Mouse (Mus musculus) layer of hippocampus, adult 8-10 months (tissue): Measurements from ENCODE around the gene Cyp2t4. TPM values are rescaled to one million over a fixed set of nuclear protein-coding genes. Genes with fewer than 3 reads are reported as not detected.

ENCODE experiments used
- DNase-seq, 2 experiments: peaks; one replicate each; pipeline ENCODE4 v3.0.0; 2022; ENCODE audit warnings: low spot score in 2 of 2
- total RNA-seq, 4 experiments: library from RNA; stranded (reverse); gene quantifications; 2 replicates each; pipeline ENCODE4 v1.2.4; 2022

Gene Cyp2t4
- total RNA-seq, 4 experiments from 2014 or later = not detected

DNA sequence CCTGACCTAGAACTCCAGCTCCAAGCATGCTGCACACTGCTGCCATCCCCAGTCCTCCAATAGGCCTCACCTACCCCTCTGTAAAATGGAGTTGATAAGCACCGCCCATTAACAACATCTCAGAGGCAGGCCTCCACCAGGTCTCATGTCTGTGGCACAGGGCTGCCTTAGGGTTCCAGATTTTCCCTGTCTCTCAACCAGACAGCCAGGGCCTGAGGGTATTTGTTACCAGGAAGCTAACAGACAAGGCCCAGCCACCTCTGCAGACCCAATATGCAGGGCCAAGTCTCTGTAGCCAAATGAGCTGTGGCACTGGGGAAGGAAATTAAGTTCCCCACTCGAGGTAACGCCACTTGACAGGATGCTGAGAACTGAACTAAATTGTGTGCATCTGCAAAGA, 7.4 kb downstream of the Cyp2t4 start:
- no peak for DNase-seq

DNA sequence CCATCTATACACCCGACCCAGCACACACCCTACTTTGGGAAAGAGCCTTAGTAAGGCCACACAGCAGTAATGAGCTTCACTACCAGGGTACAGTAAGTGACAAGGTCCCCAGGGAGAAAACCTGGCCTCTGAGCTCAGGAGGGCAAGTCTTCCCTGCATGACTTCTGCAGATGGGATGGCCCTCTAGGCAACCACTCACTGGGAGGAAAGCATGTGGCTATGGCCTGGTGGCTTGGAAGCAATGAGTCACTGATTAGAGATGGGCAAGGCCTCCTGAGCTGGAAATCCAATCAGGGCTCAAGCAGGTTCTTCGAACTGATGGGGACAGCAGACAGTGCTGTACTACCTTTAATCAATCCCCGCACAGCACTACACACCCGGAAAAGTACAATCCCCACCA, 8.2 kb downstream of the Cyp2t4 start:
- DNase-seq = no peak

DNA sequence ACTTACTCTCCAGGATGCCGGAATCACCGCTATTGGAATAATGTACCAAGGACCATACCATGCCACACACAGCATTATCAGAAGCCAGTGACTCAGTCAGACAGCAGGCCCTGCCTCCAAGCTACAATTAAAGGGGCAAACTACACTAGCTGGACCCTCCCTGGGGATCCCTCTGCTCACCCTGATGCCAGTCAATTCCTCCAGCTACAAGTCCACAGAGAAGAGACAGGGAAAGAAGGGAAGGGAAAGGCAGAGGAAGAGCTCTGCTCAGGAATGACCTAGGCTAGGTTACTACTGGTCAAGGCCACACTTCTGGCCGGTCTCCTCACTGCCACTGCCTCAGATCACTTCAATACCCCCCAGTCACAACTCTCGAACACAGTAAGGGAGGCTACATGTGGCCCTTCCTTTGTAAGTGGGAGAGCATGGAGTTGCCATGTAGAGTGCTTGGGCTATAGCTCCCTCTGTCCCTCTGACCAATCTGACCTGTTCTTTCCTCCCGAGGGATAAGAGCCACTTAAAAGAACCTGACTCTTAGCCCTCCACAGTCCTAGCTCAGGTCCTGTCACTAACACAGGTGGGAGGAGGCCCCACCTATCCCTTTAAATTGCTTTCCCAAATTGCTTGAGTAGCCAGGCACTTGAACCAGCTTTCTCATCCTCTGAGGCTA, 9.4 kb downstream of the Cyp2t4 start:
- DNase-seq = no peak

DNA sequence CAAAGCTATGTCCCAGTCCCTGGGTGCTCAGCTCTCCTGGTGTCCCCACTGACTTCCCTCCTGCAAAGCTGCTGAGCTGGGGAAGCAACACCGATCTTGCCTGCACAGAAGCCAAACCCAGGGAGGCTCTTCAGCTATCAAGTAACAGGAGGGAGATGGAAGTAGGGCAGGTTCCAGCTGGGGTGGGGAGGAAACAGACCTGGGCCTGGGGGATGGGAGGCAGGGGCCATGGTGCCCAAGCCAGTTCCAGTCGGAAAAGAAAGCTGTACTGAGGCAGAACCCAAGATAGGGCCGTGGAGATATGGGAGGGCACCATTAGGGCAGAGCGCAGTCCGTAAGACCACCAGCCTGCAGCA, 9.9 kb downstream of the Cyp2t4 start:
- no peak for DNase-seq

DNA sequence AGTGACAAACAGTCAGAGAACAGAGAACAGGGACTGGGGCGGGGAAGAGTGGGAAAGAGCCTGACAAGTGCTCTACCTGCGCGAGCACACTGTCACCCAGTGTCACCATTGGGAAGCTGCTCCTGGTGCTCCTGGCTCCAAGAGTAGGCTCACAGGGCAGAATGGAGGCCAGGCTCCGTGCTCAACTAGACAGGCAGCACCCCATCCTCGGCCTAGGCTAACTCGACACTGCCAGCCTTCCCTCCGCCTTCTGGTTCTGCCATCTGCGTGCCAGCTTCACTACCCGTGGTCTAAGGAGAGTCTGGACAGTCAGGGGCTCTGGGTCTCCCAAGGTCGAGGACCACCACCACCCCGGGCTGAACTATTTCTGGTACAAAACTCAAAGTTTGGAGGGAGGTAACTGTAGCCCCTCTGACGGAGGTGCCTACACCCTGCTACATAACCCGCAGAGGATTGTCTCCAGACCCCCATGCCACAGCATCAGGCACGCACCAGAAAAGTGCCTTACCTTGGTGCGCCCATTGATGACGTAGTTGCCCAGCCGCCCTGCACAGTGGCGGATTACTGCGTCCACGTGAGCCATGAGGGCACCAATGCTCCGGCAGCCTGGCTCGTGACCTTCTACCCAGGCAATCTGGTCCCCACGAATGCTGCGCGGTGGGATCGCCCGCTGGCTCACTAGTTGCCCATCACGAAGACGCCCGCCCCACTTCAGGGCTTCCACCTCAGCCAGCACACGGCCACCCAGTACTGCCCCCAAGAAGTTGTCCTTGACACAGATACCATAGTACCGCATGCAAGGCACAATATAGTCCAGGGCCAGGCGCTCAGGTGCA, 10.8 kb downstream of the Cyp2t4 start:
- no peak for DNase-seq

DNA sequence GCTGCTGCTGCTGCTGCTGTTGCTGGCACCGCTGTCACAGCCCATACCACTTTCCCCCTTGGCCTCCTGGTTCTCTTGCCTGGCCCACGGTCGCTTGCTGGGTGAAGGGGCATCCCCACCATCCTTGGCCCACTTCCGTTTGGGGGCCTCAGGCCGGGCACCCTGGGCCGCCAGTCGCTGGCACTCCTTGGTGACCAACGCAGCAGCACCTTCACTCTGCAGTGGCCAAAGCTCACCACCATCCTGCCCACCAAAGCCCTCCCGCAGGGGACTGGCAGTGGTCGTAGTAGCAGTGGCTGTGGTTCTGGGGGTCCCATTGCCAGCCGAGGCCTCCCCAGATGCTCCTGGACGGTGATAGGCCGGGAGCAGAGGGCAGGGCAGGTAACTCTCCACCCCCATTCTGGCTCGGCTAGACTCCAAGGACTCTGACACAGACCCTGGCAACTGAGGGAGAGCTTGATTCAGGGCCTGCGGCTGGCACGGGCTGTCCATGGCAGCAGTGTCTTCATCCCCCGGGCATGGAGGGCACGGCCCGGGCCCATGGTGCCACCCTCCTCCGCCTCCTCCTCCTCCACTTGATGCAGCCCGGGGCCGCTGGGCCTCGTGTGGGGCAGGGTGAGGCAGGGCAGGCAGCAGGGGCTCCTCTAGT, 11.6 kb downstream of the Cyp2t4 start:
- no peak for DNase-seq

DNA sequence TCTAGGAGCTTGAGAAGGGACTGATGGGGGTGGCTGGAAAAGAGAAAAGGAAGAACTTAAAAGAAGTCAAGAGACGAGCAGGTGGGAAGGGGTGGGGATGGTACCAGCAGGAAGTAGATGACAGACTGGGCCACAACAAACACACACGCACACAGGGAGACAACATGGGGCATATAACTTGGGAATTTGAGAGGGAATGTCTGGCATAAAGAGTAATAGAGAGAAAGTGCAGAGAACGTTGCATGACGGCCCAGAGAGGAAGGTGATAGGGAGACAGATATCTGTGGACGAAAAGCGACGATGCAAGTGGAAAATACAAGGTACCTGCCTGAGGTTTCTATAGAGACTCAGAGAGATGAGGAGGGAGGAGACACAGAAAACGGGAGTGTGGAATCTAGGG, 12.2 kb downstream of the Cyp2t4 start:
- no peak for DNase-seq

DNA sequence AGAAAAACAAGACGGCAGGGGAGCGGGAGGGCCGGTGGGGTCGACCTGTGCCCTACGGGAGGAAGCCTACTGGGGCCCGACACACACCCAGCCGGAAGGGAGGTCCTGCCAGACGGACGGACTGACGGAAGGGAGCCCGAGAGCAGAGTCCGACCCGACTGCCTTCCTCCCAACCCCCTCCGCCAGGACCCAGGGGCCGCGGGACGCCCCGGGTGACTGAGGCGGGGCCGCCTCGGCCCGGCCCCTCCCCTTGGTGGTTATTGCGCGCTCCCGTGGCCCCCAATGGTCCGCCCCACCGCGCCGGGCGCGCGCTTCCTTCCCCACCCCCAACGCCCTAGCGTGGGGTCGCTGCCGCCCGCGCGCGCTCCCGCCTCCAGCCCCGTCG, 12.7 kb downstream of the Cyp2t4 start:
- DNase-seq = peak in 1 of 2 experiments; percentile 65

DNA sequence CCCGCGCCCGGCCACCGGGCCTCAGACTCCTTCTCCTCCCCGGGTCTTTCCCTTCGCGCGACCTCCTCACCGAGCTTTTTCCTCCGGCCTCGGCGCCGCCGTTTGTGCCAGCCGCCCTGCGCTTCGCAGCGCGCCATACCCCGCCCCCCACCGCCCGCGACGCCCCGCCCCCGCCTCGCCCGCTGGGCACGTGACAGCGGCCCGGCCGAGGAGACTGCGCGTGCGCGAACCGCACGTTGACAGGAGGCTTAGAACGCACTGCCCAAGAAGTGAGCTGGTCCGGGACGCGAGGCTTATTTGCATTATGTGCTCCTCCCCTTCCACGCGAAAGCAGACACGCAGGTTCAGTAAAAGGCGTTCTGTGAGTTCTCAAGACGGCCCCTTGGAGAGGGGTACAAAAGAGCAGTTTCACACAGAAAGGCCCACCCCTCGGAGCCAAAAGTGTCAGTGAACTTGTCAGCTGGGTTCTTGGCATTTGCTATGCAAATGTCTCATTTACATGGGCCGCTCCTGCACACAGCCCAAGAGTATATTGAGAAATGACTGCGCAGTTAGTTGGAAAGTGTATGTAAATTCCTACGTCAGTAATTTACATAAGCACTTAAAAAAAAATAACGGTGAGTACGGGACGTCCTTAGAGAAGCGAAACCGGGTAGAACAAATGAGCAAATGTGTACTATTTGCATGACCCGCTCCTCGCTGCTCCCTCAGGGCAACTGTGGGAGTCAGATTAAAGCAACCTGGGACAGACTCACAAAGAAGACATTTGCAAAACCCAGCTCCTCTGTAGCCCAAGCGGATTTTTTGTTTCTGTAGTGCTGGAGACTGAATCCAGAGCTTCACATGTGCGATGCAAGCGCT, 13.3 kb downstream of the Cyp2t4 start, which contains the start of gene Egln2:
Gene Egln2 (minus strand): TSS at position 189 of the 861 bp plus-strand sequence.
- peak; percentile 94 to 96 for DNase-seq

DNA sequence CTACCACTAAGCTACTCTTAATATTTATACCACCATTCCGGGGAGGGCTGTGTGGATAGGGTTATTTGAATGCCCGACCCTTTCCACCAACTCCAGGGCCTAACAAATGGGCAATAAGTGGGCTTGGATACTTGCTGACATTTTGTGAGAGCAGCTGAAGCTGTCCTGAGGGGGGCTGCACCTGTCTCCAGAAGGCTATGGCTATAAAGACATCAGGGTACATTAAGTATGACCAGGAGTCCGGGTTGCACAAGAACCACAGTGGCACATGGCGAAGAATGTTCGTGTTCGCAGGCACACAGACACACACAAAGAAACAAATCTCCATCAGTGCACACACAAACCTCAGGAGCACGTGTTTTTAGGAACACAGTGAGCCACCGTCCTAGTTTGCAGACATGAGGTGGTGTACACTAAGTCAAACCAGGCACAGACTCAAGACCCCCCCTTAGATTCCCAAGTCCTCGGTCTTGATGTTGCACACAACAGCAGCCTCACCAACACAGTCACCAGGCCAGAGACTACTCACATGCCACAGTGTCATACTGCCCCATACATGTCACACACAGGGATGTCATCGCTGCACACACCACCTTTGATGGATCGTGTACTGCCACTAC, 14.1 kb downstream of the Cyp2t4 start:
- DNase-seq = no peak

DNA sequence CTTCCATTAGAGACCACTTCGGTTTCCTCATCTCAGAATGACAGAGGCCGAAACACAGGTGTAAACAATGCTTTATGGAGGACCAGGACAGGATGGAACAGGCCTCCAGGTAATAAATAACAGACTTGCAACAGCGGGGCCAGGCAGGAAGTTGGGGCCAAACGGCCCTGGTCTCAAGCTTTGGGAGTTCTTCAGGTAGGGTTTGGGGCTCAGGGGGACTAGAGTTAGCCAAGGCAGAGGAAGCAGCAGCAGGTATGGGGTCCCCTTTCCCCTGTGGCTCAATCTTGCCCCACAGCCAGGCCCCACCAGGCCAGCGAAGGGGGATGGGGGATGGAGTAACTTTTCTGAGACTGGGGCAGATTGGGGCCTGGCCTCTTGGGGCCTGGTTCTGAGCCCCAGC, 14.9 kb downstream of the Cyp2t4 start:
- DNase-seq = no peak

DNA sequence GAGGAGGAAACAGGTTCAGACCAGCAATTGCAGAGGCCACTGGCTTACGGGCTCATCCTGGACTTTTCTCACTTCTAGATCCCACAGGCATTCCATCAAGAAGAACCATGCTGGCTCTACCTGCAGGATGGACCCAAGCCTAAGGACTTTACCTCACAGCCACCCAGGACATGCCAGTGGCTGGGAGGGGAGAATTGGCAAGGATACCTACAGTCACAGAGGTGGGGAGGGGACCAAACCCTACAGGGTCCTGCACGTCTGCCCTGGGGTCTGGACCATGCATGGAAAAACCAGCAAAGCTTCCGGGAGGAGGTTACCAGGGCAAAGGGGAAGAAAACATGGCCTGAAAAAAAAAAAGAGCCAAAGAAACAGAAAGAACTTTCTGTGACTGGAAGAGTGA, 17.5 kb downstream of the Cyp2t4 start:
- no peak for DNase-seq

DNA sequence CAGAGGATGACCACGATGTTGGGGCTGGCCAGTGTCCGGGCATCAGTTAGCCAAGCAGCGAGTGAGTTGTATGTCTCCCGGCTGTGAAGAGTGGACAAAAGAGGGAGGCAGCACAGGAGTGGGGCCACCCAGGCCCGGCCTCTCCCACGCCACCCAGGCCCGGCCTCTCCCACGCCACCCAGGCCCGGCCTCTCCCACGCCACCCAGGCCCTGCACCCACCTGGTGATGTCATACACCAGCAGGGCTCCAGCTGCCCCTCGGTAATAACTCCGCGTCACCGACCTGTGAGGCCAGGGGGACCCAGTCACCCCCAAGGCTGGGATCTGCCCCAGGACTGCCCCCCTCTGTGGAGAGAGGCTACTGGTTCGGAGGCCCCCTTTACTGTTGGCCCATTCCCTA, 21.0 kb downstream of the Cyp2t4 start:
- DNase-seq = no peak

DNA sequence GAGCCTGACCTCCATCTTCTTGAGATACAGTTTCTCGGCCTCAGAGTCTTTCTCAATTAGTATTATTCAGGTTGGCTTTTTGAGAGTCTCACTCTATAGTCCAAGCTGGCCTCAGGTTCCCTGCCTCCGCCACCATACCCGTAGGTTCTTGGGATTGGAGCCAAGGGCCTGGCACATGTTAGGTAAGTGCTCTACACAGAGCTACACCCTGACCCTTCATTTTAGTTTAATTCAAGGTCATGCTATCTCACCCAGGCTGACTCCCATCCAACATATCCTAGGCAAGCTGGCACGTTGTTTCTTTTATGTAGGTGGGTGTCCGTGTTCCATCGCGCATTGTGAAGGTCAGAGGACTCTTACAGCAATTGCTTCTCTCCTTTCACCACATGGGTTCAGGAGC, 21.4 kb downstream of the Cyp2t4 start:
- DNase-seq = no peak

DNA sequence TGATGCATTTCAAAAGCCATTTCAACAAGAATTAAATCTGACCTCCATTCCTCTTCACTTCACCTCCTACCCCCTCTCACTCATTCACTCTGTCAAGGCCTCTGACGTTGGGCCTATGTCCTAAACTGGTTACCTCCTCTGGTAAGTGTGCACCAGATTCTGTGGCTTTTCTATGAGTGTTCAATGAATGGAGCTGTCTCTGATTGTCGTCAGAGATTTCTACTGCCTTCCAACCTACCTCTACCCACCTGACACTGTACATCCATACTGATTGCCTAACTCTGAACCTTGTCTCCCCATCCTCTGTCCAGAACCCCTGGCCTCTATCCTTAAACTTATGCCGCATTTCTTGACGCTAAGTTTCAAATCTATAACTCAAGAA, 24.4 kb downstream of the Cyp2t4 start:
- DNase-seq = no peak

DNA sequence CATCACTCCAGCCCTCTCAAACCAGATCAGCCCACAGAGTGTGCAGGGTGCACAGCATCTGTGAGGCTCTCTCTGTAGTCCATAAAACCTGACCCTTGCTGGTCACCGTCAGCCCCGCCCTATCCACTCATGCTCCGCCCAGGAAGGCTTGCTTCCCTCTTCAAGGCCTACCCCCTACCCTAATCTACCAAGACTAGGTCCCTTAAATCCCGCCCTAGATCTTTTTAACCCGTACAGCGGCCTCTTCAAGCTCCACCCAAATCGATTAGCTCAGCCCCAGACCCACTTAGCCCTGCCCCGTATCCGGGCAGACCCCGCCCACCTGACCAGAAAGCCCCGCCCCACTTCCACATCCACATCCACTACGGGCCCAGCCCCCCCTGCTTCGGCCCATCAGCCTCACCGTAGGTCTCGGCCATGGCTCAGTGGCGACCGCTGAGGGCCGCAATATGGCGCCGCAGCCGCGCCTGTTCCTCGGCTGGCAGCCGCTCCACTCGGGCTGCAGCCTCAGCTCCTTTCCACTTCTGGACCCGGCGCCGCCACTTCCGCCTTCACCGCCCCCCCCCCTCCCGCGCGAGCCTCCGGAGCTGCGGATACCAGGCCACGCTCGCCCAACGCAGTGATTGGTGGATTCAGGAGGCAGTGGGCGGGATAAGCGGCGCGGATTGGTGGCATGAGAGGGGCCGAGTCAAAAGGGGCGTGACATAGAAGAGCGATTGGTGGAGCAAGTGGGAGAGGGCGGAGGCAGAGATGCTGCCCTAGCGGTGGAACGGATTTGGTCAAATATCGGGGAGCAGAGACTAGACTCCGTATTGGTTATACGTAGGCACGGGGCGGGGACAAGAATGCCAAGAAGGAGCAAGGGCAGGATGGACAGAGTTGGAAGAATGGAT, 25.1 kb downstream of the Cyp2t4 start, which contains the start of gene Rab4b:
Gene Rab4b (minus strand): TSS at position 573 of the 893 bp plus-strand sequence.
- DNase-seq = peak; percentile 100

DNA sequence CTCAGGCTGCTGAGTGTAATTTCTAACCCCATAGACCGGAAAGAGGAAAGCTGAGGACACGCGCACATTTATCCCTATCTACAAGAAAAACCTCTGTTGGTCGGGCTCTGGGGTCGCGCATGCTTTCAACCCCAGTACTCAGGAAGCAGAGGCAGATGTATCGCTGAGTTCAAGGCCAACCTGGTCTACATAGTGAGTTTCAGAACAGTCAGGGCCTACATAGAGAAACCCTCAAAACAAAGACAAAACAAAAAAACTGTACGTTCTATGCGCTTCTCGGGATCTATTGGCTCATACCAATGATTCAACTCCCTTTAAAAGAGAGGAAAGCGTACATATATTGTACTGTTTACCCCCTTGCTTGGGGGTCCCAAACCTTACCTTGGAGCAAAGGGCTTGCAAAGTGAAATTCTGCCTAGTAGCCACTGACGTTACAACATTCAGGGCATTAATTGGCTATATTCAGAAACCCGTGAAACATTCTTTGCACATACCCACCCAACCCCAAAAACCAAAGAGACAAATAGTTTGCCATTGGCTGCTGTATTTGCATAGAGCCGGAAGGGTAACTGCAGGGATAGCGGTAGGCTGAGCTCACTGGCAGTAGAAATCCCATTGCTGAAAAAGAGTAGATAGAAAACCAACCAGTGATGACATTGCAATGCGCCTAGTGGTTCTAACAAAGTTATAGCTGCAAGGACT, 25.9 kb downstream of the Cyp2t4 start:
- DNase-seq = no peak

DNA sequence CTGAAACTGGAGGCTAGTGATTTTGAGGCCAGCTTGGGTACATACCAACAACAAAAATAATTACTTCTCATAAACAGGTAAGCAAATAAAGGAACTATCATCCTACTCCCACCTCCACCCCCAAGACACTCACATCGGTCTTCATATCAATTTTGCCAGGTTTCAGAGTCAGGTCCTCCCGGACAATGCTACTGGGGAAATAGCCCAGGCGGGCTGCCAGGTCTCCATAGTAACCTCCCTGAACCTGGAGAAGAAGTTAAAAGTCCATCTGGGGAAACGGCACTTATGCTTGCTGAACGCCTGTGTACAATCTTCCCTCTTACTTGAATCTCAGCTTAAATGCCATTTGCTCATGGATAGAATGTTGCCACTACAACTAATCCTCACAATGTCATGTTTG, 26.5 kb downstream of the Cyp2t4 start:
- no peak for DNase-seq
